Mouse (Mus musculus) hematopoietic stem cell, adult 5-6 weeks (primary cell): ENCODE data around the gene Slc9a2. TPM values are rescaled to one million over a fixed set of nuclear protein-coding genes. Genes with fewer than 3 reads are reported as not detected.
"Not testable (repeated sequence)": the region's sequence is repeated elsewhere in the genome, so short reads cannot be mapped to it uniquely, and the experiment has no call there.

Source experiments
- ATAC-seq, 2 experiments: fragments of 125-278 bp in 1 of 2; replicated peaks in 1 of 2; 2 replicates each; pipeline ENCODE4 v1.8.0; 2016 to 2017; ENCODE audit warnings: inconsistent platforms in 2 of 2, mild to moderate bottlenecking in 2 of 2, moderate number of reproducible peaks in 2 of 2, low read depth in 1 of 2, moderate TSS enrichment in 1 of 2; ENCODE audit not compliant: low FRiP score in 2 of 2, poor library complexity in 2 of 2, severe bottlenecking in 2 of 2, insufficient read depth in 1 of 2, low TSS enrichment in 1 of 2
- total RNA-seq: library from RNA; stranded (forward); fragments of 172-1452, 232-1000 nt; gene quantifications from 2 replicates; pipeline ENCODE4 v1.2.3, GENCODE M21; 2017

The Slc9a2 gene
- total RNA-seq: 0.44 and 0.69 TPM in 2 replicates

- ATAC-seq: peak; percentile 39 to 42; a peak in 3 of 4 replicates
Observed at GRCm38 (mm10) chr1:40680067-40680867, at the start of gene Slc9a2. Slc9a2 (plus strand) TSS chr1:40680574.

GRCm38 (mm10) chr1:40632407-40633062 is 47.8 kb upstream of the Slc9a2 start:
- ATAC-seq: no peak; a peak in 1 of 4 replicates

DNA sequence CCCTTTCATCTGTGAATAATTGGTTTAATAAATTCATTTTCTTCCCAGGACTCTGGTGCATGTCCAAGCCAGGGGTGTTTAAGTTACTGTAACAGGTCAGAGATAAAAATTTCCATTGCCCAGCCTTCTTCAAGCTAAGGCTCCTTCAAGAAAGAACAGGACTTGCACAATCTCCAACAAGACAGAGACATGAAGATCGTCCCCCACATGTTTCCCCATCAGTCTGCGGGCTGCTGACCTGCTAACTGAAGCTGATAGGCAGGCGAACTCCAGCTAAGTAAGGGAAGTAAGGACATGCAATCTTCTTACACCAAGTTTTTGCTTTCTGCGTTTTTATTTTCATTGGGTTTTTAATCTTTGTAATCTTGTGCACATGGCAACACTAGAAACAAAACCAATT is 45.8 kb upstream of the Slc9a2 start:
- no peak; a peak in 1 of 4 replicates for ATAC-seq

- ATAC-seq: no peak
Observed at GRCm38 (mm10) chr1:40648234-40648633, 32.1 kb upstream of the Slc9a2 start.

GRCm38 (mm10) chr1:40650803-40651497 is 29.4 kb upstream of the Slc9a2 start:
- no peak for ATAC-seq

DNA sequence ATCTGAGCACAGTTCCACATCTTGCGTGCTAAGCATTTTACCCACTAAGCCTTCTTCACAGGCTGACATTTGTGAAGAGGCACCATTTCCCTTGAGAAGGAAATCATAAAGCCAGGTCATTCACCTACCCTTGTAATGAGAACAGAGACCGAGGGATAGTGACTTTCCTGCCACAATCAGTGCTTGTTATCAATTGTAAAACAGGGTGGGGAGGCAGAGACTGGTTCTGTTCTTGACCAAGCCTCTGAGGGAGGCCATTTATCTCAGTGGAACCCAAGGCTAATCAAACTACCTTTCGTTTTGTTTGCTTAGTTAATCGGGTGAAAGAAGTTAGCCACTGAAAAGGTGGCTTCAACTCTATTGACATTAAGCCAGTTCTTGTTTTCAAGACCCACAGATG is 23.3 kb upstream of the Slc9a2 start:
- no peak for ATAC-seq

DNA sequence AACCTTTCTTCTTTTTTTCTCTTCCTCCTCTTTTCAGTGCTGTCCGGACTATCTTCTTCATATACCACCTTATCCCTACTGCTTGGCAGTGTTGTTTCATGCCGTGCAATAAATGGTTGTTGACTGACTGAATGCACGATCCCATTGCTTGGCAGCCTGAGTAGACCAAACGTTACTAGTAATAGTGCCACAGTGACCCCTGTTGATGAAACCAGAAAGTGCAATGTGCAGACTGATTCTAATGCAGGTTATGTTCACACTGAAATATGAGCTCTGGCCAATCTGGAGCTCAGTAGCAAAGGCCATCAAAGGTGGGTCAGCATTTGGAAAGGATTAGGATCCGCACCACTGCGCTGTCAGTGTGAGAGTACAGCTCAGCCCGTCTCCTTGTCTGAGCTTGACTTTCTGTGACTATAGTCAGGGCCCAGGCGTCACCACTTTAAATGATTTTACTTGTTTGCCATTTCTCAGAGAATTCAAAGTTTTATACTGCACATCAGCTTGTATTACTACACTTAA is 22.3 kb upstream of the Slc9a2 start:
- ATAC-seq: peak; percentile 46 to 69; a peak in 1 of 4 replicates

GRCm38 (mm10) chr1:40659017-40659416 is 21.4 kb upstream of the Slc9a2 start:
- no peak for ATAC-seq

DNA sequence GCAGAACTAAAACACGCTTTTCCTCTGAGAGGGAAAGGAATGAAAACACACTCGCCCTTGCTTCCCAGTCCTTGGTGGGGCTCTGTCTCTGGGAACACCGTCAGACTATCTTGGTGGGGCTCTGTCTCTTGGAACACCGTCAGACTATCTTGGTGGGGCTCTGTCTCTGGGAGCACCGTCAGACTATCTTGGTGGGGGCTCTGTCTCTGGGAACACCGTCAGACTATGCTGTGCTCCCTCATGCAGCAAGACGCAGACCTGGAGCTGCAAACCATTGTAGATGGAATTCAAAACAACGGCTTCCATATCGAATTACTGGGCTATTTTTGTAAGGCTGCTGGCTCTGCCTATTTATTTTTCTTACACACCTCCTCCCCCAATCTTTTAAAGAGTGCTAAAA is 20.9 kb upstream of the Slc9a2 start:
- no peak for ATAC-seq

- no peak for ATAC-seq
Observed at GRCm38 (mm10) chr1:40660838-40661237, 19.5 kb upstream of the Slc9a2 start.

DNA sequence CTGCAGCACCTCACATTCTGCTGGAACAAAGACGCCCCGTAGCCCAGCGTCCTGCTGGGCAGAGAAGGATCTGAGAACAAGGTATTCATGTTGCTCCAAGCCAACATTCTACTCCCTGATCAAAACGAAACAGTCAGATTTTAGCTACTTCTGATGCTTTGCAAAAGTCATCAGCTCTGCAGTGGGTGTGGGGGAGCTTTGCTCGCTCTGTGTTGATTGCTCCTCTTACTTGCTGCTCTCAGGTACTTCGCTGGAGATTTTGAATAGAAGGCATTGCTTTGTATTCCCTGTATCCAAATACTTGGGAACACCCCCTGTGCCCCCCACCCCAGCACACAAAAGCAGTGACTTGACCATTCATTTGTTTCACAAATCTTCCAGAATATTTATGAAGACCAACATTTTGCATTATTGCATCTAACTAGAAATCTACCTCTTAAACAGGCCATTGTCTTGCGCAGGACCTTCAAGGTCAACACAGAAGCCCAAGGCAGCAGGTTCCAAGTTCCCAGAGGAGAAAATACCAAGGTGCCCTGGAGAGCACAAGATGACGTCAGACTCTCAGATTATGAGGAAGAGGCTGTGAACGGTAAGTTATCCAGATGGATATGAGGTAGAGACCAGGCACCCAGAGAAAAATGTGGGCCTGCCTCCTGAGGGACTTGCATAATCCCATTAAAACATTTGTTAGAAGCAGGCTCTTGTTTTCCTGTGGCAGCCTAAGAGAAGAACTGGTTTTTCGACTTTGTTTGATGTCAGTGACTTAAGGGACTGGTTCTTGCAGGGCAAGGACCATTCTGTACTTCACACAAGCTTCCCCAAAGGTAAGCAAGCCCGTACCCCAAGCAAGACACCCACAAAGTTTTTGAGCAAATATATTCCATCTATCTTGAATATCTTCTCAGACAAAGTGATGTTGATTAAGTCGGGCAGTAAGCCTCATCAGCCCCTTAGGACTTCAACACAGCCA is 14.7 kb upstream of the Slc9a2 start:
- no peak for ATAC-seq

DNA sequence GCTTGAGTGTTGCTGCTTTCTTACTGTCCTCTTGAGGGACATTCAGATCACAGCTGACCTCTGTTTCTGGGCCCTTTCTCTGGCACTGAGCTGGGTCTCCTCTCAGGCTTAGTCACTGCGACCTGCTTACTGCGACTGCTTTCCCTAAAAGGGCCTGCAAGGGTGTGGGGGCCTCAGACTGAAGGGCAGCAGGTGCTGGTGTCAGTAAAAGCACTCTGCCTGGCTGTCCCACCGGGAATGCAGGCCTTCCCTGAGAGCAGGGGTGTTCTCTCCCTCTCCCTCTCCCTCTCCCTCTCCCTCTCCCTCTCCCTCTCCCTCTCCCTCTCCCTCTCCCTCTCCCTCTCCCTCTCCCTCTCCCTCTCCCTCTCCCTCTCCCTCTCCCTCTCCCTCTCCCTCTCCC is 12.9 kb upstream of the Slc9a2 start:
- ATAC-seq: not testable (repeated sequence)

DNA sequence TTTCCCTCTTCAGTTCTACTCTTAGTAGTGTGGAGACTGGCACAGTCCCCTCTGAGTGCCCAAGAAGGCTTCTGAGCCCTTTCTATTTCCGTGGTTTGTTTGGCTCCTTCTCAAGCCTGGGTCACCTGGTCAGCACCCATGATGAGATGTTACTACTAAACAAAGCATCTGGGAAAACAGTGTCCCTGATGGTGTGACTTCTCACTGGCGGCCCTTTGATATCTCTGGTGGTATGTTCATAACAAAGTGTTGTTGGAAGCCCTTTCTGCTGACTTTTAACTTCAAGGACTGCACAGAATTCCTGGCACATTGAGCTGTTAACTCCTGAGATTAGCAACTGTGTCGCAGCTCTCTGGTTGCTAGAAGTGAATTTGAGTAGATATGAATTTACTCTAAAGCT is 10.3 kb upstream of the Slc9a2 start:
- ATAC-seq: no peak

DNA sequence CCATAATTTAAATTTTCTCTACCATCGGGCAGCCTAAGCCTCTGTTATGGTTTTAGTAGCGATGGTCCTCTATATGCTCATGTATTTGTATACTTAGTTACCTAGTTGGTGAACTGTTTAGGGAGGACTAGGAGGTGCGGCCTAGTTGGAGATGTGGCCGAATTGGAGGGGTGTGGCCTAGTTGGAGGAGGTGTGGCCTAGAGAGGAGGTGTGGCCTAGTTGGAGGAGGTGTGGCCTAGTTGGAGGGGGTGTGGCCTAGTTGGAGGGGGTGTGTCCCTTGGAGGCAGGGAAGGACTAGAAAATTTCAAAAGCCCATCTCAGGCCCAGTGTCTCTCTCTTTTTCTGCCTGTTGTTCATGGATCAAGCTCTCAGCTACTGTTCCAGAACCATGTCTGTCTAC is 8.9 kb upstream of the Slc9a2 start:
- no peak for ATAC-seq

DNA sequence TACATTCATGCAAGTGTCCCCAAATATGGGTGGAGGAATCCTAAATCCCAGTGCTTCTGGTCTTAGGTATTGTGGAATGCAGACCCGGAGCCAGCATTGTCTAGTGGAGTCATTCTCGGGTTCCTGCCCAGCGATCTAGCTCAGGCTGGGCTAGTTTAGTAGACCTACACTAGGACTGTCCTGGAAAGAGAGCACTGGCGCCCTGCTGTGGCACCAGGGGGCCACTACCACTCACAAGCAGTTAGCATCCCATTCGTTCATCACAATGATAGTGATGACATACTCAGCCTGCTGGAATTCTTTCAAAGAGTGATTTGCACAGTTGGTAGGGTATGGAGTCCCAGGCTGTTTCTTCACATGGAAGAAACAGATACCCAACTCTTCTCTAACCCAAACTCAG is 3.1 kb upstream of the Slc9a2 start:
- ATAC-seq: no peak

DNA sequence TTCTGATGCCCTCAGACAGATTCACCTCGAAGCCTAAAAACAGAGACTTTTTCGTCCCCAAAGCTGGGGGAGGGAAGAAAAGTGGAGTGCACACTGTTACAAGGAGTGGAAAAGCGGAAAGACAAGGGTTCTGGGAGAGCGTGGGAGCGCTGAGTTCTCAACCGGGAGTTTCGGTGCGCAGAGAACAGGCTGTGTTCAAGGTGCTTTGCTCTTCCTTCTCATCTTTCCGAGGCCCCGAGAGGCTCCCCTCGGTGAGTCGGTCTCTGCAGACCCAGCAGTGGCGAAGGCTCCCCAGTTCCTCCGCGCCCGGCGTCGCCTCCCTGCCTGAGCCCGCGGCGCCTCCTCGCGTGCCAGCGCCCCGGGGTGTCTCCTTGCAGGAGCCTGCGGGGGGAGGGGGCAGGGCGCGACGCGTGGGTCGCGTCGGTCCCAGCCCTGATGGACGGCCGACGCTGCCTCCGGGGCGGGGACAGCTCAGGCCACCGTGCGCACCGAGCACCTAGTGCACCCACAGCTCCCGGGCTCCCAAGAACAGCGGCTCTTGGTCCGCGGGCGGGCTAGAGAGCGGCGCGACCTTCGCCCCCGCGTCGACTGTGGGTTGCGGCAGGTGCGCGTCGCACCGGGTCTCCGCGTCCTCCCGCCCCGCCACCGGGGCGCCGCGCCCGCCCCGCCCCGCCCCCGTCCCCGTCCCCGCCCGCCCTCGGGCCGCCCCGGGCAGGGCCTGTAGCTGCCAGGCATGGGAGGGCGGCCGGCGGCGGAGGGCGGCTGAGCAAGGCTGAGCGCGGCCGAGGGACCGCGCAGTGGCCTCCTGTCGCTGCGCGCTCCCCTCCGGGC is 709 bp downstream of the Slc9a2 start:
- ATAC-seq: peak; percentile 10 to 41; a peak in 2 of 4 replicates
